Mouse (Mus musculus) small intestine, adult 2 months (tissue): ENCODE data around the gene Mnd1. TPM values are rescaled to one million over a fixed set of nuclear protein-coding genes. Genes with fewer than 3 reads are reported as not detected.

Experiments used
- H3K27ac ChIP-seq: fragments of 200-500 bp; 2 replicates; pipeline ENCODE4 v1.5.1; 2012; ENCODE audit warnings: low read depth, low read length, control low read depth, inconsistent platforms; ENCODE audit not compliant: insufficient read depth
- H3K27me3 ChIP-seq: fragments of 200-500 bp; 2 replicates; pipeline ENCODE4 v1.6.1; 2012; ENCODE audit warnings: mild to moderate bottlenecking, moderate library complexity, low read length, inconsistent platforms; ENCODE audit not compliant: control insufficient read depth, insufficient read depth
- H3K36me3 ChIP-seq: fragments of 200-500 bp; 2 replicates; pipeline ENCODE4 v1.6.1; 2012; ENCODE audit warnings: mild to moderate bottlenecking, low read length, control low read depth, inconsistent platforms; ENCODE audit not compliant: control insufficient read depth, insufficient read depth
- H3K4me1 ChIP-seq: fragments of 200-500 bp; 2 replicates; pipeline ENCODE4 v1.6.1; 2012; ENCODE audit warnings: low read length, inconsistent platforms, mixed read lengths; ENCODE audit not compliant: control insufficient read depth, insufficient read depth, insufficient read length
- H3K4me3 ChIP-seq: fragments of 200-500 bp; 2 replicates; pipeline ENCODE4 v1.5.1; 2012; ENCODE audit warnings: low read depth, mild to moderate bottlenecking, control low read depth, inconsistent platforms, low read length, moderate library complexity
- CTCF ChIP-seq: fragments of 200-500 bp; IDR thresholded peaks from 2 replicates; pipeline ENCODE4 v1.5.1; 2012; ENCODE audit warnings: low read depth, mild to moderate bottlenecking, control low read depth, inconsistent platforms, low read length, moderate library complexity, mixed read lengths; ENCODE audit not compliant: insufficient replicate concordance, insufficient read length; ENCODE audit errors: extremely low read depth
- POLR2A ChIP-seq: fragments of 200-500 bp; IDR thresholded peaks from 2 replicates; pipeline ENCODE4 v1.6.1; 2012; ENCODE audit warnings: low read depth, mild to moderate bottlenecking, control low read depth, inconsistent platforms, low read length, moderate library complexity
- WGBS: fragments of 180-500 bp; shearing (Covaris S2); methylation state at CpG from one replicate; pipeline ENCODE4 v1.1.7; 2018; 5-methylcytosine and 5-hydroxymethylcytosine counted together
- polyA plus RNA-seq: library from polyadenylated mRNA; depleted of rRNA; stranded (reverse); fragments of >200 nt; gene quantifications from 2 replicates; pipeline ENCODE4 v1.2.3, GENCODE M21; 2012

Gene Mnd1
- polyA plus RNA-seq, 1 experiment: not detected

DNA sequence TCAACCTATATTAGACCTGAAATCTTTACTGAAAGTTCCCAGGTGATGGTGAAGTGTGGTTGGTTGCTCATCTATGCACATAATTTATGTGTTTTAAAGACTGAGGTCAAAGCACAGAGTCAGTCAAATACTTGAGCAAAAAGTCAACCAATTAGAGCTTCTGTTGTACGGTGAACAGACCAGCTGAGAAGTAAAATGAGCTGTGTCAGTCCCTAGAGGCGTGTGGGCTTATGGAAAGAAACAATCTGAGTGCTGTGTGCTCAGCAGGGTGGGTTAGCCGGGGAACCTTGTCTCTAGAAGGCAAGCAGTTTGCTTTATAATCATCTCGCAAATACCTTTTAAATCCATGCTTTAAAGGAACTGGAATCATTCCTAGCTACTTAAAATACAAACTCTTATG, 1.4 kb upstream of the Mnd1 start:
- H3K27me3 ChIP-seq: no peaks in the 10 kb centered on the region
- H3K27ac ChIP-seq: no peak overlapping the region
- H3K36me3 ChIP-seq: peaks cover 17% of the 10 kb centered on the region
- H3K4me1 ChIP-seq: no peaks in the 10 kb centered on the region; the same call in 1 of the 2 replicates
- TF ChIP-seq POLR2A (no peak), CTCF (no peak)
- no peak overlapping the region for H3K4me3 ChIP-seq
- WGBS: 52% methylated on average over 4 of the region's 4 CpGs

DNA sequence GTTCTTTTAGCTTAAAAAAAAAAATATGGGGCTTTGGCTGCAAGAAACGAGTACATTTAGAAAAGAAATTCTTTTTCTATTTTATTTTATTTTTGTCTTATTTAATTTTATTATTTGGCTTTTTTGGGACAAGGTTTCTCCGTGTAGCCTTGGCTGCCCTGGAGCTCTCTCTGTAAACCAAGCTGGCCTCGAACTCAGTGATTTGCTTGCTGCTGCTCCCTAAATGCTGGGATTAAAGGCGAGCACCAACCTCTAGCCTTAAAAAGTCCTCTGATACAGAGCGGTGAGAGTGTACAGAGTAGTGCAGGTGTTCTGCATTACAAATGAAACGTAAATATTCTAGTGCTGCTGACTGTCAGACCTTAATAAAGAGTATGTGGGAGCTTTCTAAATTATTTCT, 519 bp upstream of the Mnd1 start:
- H3K4me1 ChIP-seq: no peaks in the 10 kb centered on the region; the same call in 1 of the 2 replicates
- no peaks in the 10 kb centered on the region for H3K27me3 ChIP-seq
- TF ChIP-seq CTCF (no peak), POLR2A (no peak)
- no peak overlapping the region for H3K27ac ChIP-seq
- 23% methylated on average over 6 of the region's 6 CpGs for WGBS
- H3K4me3 ChIP-seq: no peak overlapping the region
- peaks cover 10% of the 10 kb centered on the region for H3K36me3 ChIP-seq

DNA sequence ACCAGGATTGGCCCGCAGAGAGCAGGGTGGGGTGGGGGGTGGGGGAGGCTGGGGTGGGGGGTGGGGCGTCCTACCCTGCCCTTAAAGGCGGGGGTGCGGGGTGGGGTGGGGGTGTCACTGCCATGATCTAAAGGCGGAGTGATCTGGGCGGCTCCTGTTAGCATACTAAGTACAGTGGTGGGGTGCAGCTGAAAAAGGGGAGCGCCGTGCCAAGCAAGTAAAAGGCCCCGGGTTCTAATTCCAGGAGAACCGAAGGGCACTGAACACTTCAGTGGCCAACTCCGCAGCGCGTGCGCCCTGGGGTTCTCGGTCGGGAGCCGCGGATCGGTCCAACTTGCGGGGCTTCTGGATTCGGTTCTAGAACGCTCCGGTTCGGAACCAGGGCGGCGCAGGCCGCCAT, 440 bp downstream of the Mnd1 start:
- H3K4me1 ChIP-seq: no peaks in the 10 kb centered on the region; the same call in 1 of the 2 replicates
- TF ChIP-seq CTCF (no peak), POLR2A (no peak)
- H3K27me3 ChIP-seq: no peaks in the 10 kb centered on the region
- H3K4me3 ChIP-seq: peak overlapping the region; percentile 85
- H3K36me3 ChIP-seq: peaks cover 6% of the 10 kb centered on the region
- under 1% methylated on average over 27 of the region's 27 CpGs for WGBS
- peak overlapping the region; percentile 21; the same call in 1 of the 2 replicates for H3K27ac ChIP-seq

DNA sequence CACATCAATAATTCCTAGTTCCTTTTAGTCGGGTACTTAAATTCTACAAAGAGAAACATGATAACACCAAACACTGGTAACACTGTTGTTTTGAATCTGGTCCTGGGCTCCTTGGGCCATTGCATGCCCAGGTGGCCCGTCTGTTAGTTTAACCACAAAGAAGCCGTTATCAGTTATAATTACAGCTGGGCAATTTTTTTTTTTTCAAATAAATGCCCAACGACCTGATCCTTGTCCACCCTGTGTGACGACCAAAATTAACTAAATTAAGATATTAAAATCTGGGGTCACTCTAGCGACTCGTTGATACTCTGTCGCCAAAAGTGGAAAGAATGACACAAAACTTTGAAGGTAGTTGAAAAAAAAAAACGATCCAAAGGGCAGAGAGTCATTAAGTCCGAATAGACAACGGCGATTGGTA, 855 bp downstream of the Mnd1 start:
- TF ChIP-seq POLR2A: no peak
- TF ChIP-seq CTCF: no peak
- Histone ChIP-seq H3K27ac (no peak overlapping the region), H3K4me1 (no peaks in the 10 kb centered on the region; the same call in 1 of the 2 replicates), H3K4me3 (no peak overlapping the region), H3K36me3 (0 out of 2 replicates have a peak, but pooled peaks cover 3% of the 10 kb centered on the region), H3K27me3 (no peaks in the 10 kb centered on the region)
- 6% methylated on average over 12 of the region's 12 CpGs for WGBS

DNA sequence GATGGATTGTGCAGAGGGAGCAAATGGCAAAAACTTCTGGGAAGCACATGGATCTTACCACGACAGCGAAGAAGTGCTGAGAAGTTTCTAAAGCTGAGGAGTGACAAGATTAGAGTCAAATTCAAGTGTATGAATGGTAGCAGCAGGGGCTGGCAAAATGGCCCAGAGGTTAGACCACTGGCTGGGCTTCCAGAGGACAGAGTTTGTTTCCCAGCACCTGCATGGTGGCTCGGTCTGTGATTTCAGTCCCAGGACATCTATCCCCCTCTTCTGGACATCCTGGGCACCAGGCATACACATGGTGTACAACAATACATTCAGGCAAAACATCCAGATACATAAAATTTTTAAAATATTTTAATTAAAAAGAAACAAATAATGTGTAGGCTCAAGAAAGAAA, 5.8 kb downstream of the Mnd1 start:
- Histone ChIP-seq H3K4me3 (no peak overlapping the region), H3K27ac (no peak overlapping the region), H3K27me3 (no peaks in the 10 kb centered on the region), H3K4me1 (no peaks in the 10 kb centered on the region), H3K36me3 (no peaks in the 10 kb centered on the region)
- WGBS: 96% methylated on average over 3 of the region's 3 CpGs
- TF ChIP-seq POLR2A (no peak), CTCF (no peak)

DNA sequence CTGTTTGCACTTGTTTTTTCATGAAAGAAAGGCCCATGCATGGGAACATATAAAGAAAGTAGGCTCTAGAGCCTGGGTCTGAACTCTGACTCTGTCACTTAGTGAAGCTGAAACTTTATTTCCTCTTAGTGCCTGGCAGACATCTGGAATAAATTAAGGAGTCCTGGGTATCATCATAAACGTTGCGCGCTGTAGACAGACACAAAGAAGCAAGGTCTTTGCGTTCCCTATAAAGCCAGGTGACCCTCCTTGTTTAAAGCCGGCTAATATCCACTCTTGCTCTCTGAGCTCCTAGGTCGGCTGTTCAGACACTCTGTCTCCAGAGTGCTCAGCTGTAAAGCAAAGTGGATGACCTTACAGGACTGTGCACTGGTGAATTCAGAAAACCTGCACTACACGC, 14.6 kb downstream of the Mnd1 start:
- H3K4me1 ChIP-seq: no peaks in the 10 kb centered on the region
- TF ChIP-seq POLR2A: no peak
- TF ChIP-seq CTCF: no peak
- H3K27me3 ChIP-seq: no peaks in the 10 kb centered on the region
- 84% methylated on average over 7 of the region's 7 CpGs for WGBS
- no peak overlapping the region for H3K4me3 ChIP-seq
- H3K36me3 ChIP-seq: no peaks in the 10 kb centered on the region
- H3K27ac ChIP-seq: no peak overlapping the region

DNA sequence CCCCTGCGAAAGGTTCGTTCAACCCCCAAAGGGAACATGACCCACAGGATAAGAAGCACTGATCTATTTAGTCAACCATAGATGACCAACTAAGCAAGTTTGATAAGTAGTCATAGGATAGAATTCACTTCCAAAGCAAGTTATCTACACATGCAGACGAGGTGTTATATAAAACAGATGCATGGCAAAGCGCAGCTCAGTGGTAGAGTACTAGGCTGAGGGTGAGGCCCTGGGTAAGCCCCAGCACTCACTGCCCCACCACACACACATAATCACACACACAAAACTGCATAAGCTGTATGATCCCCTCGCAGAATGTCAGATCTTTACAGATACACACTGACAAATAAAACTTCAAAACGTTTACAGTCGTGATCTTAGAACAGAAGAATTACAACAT, 19.1 kb downstream of the Mnd1 start:
- WGBS: 89% methylated on average over 7 of the region's 7 CpGs
- TF ChIP-seq POLR2A: no peak
- TF ChIP-seq CTCF: no peak
- Histone ChIP-seq H3K27ac (no peak overlapping the region), H3K36me3 (no peaks in the 10 kb centered on the region), H3K4me1 (peaks cover 5% of the 10 kb centered on the region), H3K27me3 (no peaks in the 10 kb centered on the region), H3K4me3 (no peak overlapping the region)
